Mouse (Mus musculus) CH12.LX (cell line): ENCODE measurements at regions not wholly inside any gene's neighbourhood (a gene's known extent, or its start where the extent isn't known, plus 50 kb on each side); places are given as distances from the start of the nearest gene placed in this dataset.

ENCODE experiments used
- DNase-seq: peaks from one replicate; pipeline ENCODE4 v3.0.0-alpha.2; 2013; ENCODE audit errors: extremely low read depth
- H3K27ac ChIP-seq: 2 replicates; pipeline ENCODE4 v1.5.1; 2012; ENCODE audit warnings: low read depth, mild to moderate bottlenecking, control low read depth, moderate library complexity; ENCODE audit not compliant: insufficient read depth
- H3K27me3 ChIP-seq: replicated peaks from 2 replicates; pipeline ENCODE3; 2012; ENCODE audit warnings: inconsistent platforms
- H3K36me3 ChIP-seq, 2 experiments: replicated peaks in 1 of 2; 2 replicates each; pipeline versions ENCODE3 to v1.6.1; 2012; ENCODE audit warnings: inconsistent platforms in 1 of 2, low read length in 1 of 2, mild to moderate bottlenecking in 1 of 2, mixed read lengths in 1 of 2, moderate library complexity in 1 of 2; ENCODE audit not compliant: control insufficient read depth in 1 of 2, insufficient read depth in 1 of 2
- H3K4me1 ChIP-seq, 2 experiments: 2 replicates each; pipeline ENCODE4 v1.6.1; 2012; ENCODE audit warnings: inconsistent platforms in 1 of 2, moderate library complexity in 1 of 2; ENCODE audit not compliant: insufficient read depth in 2 of 2, control insufficient read depth in 1 of 2
- H3K4me2 ChIP-seq: 2 replicates; pipeline ENCODE4 v1.6.1; 2012; ENCODE audit warnings: low read depth, mild to moderate bottlenecking, control low read depth; ENCODE audit not compliant: poor library complexity, insufficient read depth, severe bottlenecking
- H3K4me3 ChIP-seq, 3 experiments: fragments of 150-350 bp in 1 of 3; sonication (generic) in 1 of 3; replicated peaks in 1 of 3; 2 replicates each; pipeline versions ENCODE3 to v1.5.1; 2011 to 2012; ENCODE audit warnings: low read depth in 2 of 3, low read length in 2 of 3, mild to moderate bottlenecking in 2 of 3, moderate library complexity in 2 of 3, control low read depth in 1 of 3, improper control_type of control experiment in 1 of 3, inconsistent platforms in 1 of 3, mixed read lengths in 1 of 3; ENCODE audit not compliant: poor library complexity in 1 of 3
- H3K79me2 ChIP-seq: replicated peaks from 2 replicates; pipeline ENCODE4 v1.6.1; 2012; ENCODE audit warnings: mild to moderate bottlenecking, moderate library complexity; ENCODE audit not compliant: control insufficient read depth, poor library complexity, insufficient read depth, severe bottlenecking; ENCODE audit errors: extremely low read depth
- H3K9ac ChIP-seq: 2 replicates; pipeline ENCODE4 v1.6.1; 2012; ENCODE audit warnings: low read depth, mild to moderate bottlenecking, control low read depth, moderate library complexity; ENCODE audit not compliant: insufficient read depth
- H3K9me3 ChIP-seq: replicated peaks from 2 replicates; pipeline ENCODE3; 2012; ENCODE audit warnings: low read length, inconsistent platforms, mixed read lengths
- BHLHE40 ChIP-seq: IDR thresholded peaks from 2 replicates; pipeline ENCODE4 v1.6.1; 2011; ENCODE audit warnings: mild to moderate bottlenecking, low read depth, low read length, improper control_type of control experiment
- CHD1 ChIP-seq: IDR thresholded peaks from 2 replicates; pipeline ENCODE4 v1.6.1; 2012; ENCODE audit warnings: low read depth, low read length, improper control_type of control experiment, inconsistent platforms
- CTCF ChIP-seq, 2 experiments: IDR thresholded peaks in 1 of 2; conservative IDR thresholded peaks in 1 of 2; 2 replicates each; pipeline ENCODE4 v1.5.1; 2011 to 2012; ENCODE audit warnings: low read depth in 2 of 2, low read length in 2 of 2, improper control_type of control experiment in 1 of 2, inconsistent platforms in 1 of 2, mild to moderate bottlenecking in 1 of 2, moderate library complexity in 1 of 2
- GABPA ChIP-seq: IDR thresholded peaks from 2 replicates; pipeline ENCODE4 v1.6.1; 2012; ENCODE audit warnings: low read depth, low read length, improper control_type of control experiment, inconsistent platforms; ENCODE audit not compliant: insufficient replicate concordance
- IRF4 ChIP-seq: IDR thresholded peaks from 2 replicates; pipeline ENCODE4 v1.6.1; 2014; ENCODE audit warnings: low read depth, mild to moderate bottlenecking, inconsistent platforms, low read length, improper control_type of control experiment
- JUN ChIP-seq: IDR thresholded peaks from 2 replicates; pipeline ENCODE4 v1.6.1; 2011; ENCODE audit warnings: low read depth, mild to moderate bottlenecking, low read length, improper control_type of control experiment, moderate library complexity; ENCODE audit not compliant: insufficient read depth
- JUND ChIP-seq: conservative IDR thresholded peaks from 2 replicates; pipeline ENCODE4 v1.6.1; 2011; ENCODE audit warnings: low read depth, low read length, improper control_type of control experiment
- MAX ChIP-seq: IDR thresholded peaks from 2 replicates; pipeline ENCODE4 v1.6.1; 2011; ENCODE audit warnings: low read length, improper control_type of control experiment
- MEF2A ChIP-seq: IDR thresholded peaks from 2 replicates; pipeline ENCODE4 v1.6.1; 2014; ENCODE audit warnings: low read depth, mild to moderate bottlenecking, inconsistent platforms, low read length, improper control_type of control experiment, borderline replicate concordance
- MXI1 ChIP-seq: IDR thresholded peaks from 2 replicates; pipeline ENCODE4 v1.6.1; 2011; ENCODE audit warnings: mild to moderate bottlenecking, low read depth, low read length, improper control_type of control experiment
- NRF1 ChIP-seq: IDR thresholded peaks from 2 replicates; pipeline ENCODE4 v1.6.1; 2014; ENCODE audit warnings: low read depth, mild to moderate bottlenecking, inconsistent platforms, low read length, improper control_type of control experiment, moderate library complexity
- PAX5 ChIP-seq: IDR thresholded peaks from 2 replicates; pipeline ENCODE4 v1.6.1; 2012; ENCODE audit warnings: low read length, inconsistent platforms, mixed read lengths
- POLR2A ChIP-seq: IDR thresholded peaks from 2 replicates; pipeline ENCODE4 v1.6.1; 2011; ENCODE audit warnings: low read depth, mild to moderate bottlenecking, improper control_type of control experiment, low read length
- POLR2AphosphoS2 ChIP-seq: IDR thresholded peaks from 2 replicates; pipeline ENCODE4 v1.6.1; 2011; ENCODE audit warnings: low read depth, low read length, improper control_type of control experiment
- RAD21 ChIP-seq: IDR thresholded peaks from 2 replicates; pipeline ENCODE4 v1.6.1; 2011; ENCODE audit warnings: low read depth, mild to moderate bottlenecking, low read length, improper control_type of control experiment, moderate library complexity
- RCOR1 ChIP-seq: conservative IDR thresholded peaks from 2 replicates; pipeline ENCODE4 v1.6.1; 2012; ENCODE audit warnings: low read depth, mild to moderate bottlenecking, inconsistent platforms, low read length, improper control_type of control experiment
- SIN3A ChIP-seq: IDR thresholded peaks from 2 replicates; pipeline ENCODE4 v1.6.1; 2012; ENCODE audit warnings: low read length, improper control_type of control experiment, inconsistent platforms
- TBP ChIP-seq: conservative IDR thresholded peaks from 2 replicates; pipeline ENCODE4 v1.6.1; 2011; ENCODE audit warnings: low read depth, low read length, improper control_type of control experiment
- TCF12 ChIP-seq: IDR thresholded peaks from 2 replicates; pipeline ENCODE4 v1.6.1; 2014; ENCODE audit warnings: low read depth, mild to moderate bottlenecking, inconsistent platforms, low read length, improper control_type of control experiment
- UBTF ChIP-seq: IDR thresholded peaks from 2 replicates; pipeline ENCODE4 v1.6.1; 2012; ENCODE audit warnings: low read depth, mild to moderate bottlenecking, inconsistent platforms, low read length, improper control_type of control experiment, moderate library complexity
- USF1 ChIP-seq: IDR thresholded peaks from 2 replicates; pipeline ENCODE4 v1.6.1; 2014; ENCODE audit warnings: low read depth, mild to moderate bottlenecking, inconsistent platforms, low read length, improper control_type of control experiment
- USF2 ChIP-seq: conservative IDR thresholded peaks from 2 replicates; pipeline ENCODE4 v1.6.1; 2011; ENCODE audit warnings: low read depth, low read length, improper control_type of control experiment
- ZMIZ1 ChIP-seq: IDR thresholded peaks from 2 replicates; pipeline ENCODE4 v1.6.1; 2012; ENCODE audit warnings: low read depth, mild to moderate bottlenecking, inconsistent platforms, low read length, improper control_type of control experiment
- ZNF384 ChIP-seq: IDR thresholded peaks from 2 replicates; pipeline ENCODE4 v1.6.1; 2012; ENCODE audit warnings: low read depth, low read length, improper control_type of control experiment, inconsistent platforms
- dilution Hi-C: fragments of 300-500 bp; cut with MboI; formaldehyde crosslinking; loops from 2 replicates; pipeline ENCODE4 v1.14.3; 2020; ENCODE audit warnings: low sequenced_read_pairs; ENCODE audit not compliant: extremely low pct_unique_long_range_greater_than_20kb, extremely low pct_ligation_motif_present
- in situ Hi-C: fragments of 300-500 bp; cut with MboI; formaldehyde crosslinking; loops from 3 replicates; pipeline ENCODE4 v1.14.3; 2019; ENCODE audit warnings: low sequenced_read_pairs, low pct_ligation_motif_present, low pct_unique_long_range_greater_than_20kb, mixed read lengths

DNA sequence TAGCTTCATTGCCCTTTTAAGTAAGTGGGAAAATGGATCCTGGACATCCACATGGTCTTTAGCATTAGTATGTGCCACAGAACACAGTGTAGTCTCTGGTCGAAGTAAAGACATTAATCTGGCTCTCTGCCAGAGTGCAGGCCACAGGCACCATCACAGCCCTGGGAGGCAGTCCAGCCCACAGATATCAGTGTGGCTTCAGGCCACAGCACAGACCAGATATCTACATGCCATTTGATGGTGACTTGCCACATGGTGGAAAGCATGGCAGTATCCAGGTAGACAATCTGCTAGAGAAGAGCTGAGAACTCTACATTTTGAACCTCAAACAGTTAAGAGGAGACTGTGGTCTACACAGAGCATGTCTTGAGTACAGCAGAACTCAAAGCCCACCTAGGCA is 981.2 kb upstream of the Cntn5 start:
- Histone ChIP-seq H3K4me1 (no peaks in the 10 kb centered on the region), H3K4me3 (no peak overlapping the region), H3K4me2 (no peak overlapping the region), H3K9me3 (no peaks in the 10 kb centered on the region), H3K9ac (no peak overlapping the region), H3K27ac (no peak overlapping the region), H3K79me2 (no peaks in the 10 kb centered on the region)
- TF ChIP-seq CHD1 (no peak), GABPA (no peak), USF2 (no peak), RCOR1 (no peak), SIN3A (no peak), RAD21 (no peak), JUND (no peak), ZNF384 (no peak), USF1 (no peak), NRF1 (no peak), JUN (no peak), ZMIZ1 (no peak), MEF2A (no peak), POLR2AphosphoS2 (no peak)
- TF ChIP-seq, all 38 proteins: peak for 0
- Histone ChIP-seq H3K27me3 (no peaks in the 10 kb centered on the region), H3K36me3 (no peaks in the 10 kb centered on the region)
- in situ Hi-C loops: no loop called here
- dilution Hi-C loops: no loop called here
- no peak for DNase-seq

DNA sequence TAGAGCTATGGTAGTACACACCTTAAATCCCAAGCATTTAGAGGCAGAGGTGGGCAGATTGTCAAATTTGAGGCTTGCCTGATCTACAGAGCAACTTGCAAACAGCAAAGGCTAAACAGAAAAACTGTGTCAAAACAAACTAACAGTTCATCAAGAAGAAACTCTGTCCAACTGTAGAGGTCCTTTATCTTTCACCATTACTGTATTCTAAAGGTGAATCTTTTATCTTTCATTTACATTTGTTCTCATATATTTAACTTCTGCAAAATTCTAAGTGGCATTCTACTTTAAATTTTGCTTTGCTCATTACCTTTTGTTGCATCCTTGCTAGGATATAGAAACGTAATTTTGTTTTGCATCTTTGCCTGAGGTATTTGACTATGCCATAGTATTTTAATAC is 967.5 kb upstream of the Cntn5 start:
- Histone ChIP-seq H3K9me3 (no peaks in the 10 kb centered on the region), H3K79me2 (no peaks in the 10 kb centered on the region), H3K4me3 (no peak overlapping the region), H3K4me2 (no peak overlapping the region), H3K9ac (no peak overlapping the region), H3K27ac (no peak overlapping the region), H3K27me3 (no peaks in the 10 kb centered on the region)
- in situ Hi-C loops: no loop called here
- TF ChIP-seq UBTF (no peak), PAX5 (no peak), CTCF (conservative IDR thresholded peaks at IDR 0.05 in 1 of 2, IDR thresholded peaks at IDR 0.05 in 1 of 2; ENCODE audit: low read depth in 2 of 2, low read length in 2 of 2) (no peak), ZMIZ1 (no peak), USF2 (no peak), POLR2A (no peak), POLR2AphosphoS2 (no peak), TCF12 (no peak), IRF4 (no peak), GABPA (no peak), SIN3A (no peak), USF1 (no peak), BHLHE40 (no peak), MXI1 (no peak), TBP (no peak), MAX (no peak)
- TF ChIP-seq, all 38 proteins: peak for 0
- Histone ChIP-seq H3K36me3 (no peaks in the 10 kb centered on the region), H3K4me1 (no peaks in the 10 kb centered on the region)
- DNase-seq: no peak
- dilution Hi-C loops: no loop called here
